Mouse (Mus musculus): ENCODE measurements around the gene Nrarp.

Gene Nrarp

GRCm38 (mm10) chr2:25224766-25225752, 44.5 kb downstream of the Nrarp start:
- in situ Hi-C loops (cut with MboI; ENCODE audit: unreplicated experiment in 2 of 2): loop anchor here (5.0 kb wide), 1 partner anchor 33 kb away; no protein-coding TSS in a partner anchor

GRCm38 (mm10) chr2:25225811-25226379, 45.3 kb downstream of the Nrarp start:
- in situ Hi-C loops (cut with MboI; ENCODE audit: unreplicated experiment in 2 of 2): loop anchor here (5.0 kb wide), 1 partner anchor 34 kb away; no protein-coding TSS in a partner anchor

GRCm38 (mm10) chr2:25226864-25227263, 46.3 kb downstream of the Nrarp start:
- in situ Hi-C loops (cut with MboI; ENCODE audit: unreplicated experiment in 2 of 2): loop anchor here (5.0 kb wide), 1 partner anchor 35 kb away; no protein-coding TSS in a partner anchor

DNA sequence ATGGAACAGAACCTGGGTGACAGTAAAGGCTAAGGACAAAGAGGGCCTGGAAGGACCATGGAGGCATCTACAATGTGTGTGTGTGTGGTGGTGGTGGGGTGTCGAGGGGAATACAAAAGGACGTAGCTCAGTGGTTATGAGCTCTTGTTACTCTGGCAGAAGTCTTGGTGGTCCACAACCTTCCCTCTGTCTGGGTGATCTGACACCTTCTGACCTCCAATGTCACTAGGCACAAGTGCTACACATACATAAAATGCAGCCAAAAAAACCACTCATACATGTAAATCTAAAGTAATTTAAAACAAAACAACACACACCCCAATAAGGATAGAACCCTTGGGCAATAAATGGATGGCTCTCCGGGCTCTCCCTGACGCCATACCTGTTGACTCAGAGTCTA, 46.8 kb downstream of the Nrarp start:
- in situ Hi-C loops (cut with MboI; ENCODE audit: unreplicated experiment in 2 of 2): loop anchor here (5.0 kb wide), 1 partner anchor 35 kb away; no protein-coding TSS in a partner anchor

DNA sequence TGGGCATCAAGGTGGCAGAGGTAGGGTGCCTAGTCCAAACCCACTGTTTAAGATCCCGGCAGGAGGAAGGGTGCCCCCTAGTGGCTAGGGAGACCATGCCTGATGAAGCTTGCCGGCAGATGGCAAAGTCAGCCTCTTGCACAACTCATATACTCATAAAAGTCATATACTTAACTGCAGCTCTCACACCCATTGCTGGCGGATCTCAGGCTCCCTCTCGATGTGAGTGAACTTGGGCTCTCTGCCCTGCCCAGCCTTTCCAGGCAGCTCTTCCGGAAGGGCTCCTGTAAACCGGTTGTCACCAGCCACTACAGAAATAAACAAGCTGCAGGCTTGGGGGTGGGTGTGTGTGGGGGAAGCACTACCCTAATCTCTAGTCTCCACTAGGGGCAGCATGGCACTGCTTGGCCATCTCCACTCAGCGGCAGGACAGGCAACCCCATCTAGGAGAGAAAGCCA, 47.9 kb downstream of the Nrarp start:
- in situ Hi-C loops (cut with MboI; ENCODE audit: unreplicated experiment in 2 of 2): loop anchor here (5.0 kb wide), 1 partner anchor 36 kb away; no protein-coding TSS in a partner anchor

DNA sequence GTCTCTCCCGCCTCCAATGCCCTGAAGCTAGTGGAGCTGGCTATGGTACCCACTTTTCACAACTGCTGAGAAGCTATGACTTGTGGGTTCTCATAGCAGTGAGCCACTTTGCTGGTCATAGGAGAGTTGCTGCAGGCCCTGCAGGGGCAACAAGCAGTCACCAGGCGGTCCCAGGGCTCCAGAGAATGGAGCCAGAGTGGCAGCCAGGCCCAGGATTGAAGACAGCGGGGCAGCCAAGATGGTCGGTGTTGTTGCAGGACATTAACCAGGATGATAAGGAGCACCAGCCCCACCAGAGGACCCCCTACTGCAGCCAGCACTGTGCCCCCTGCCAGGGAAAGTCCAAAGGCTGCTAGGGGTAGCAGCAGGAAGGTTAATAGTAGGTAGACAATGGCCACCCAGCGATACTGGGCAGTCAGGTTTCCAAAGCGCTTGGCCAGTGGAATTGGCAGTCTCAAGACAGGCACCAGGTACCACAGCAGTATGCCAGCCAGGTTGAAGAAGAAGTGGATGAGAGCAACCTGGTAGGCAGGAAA, 48.5 kb downstream of the Nrarp start:
- in situ Hi-C loops (cut with MboI; ENCODE audit: unreplicated experiment in 2 of 2): loop anchor here (5.0 kb wide), 1 partner anchor 37 kb away; no protein-coding TSS in a partner anchor

DNA sequence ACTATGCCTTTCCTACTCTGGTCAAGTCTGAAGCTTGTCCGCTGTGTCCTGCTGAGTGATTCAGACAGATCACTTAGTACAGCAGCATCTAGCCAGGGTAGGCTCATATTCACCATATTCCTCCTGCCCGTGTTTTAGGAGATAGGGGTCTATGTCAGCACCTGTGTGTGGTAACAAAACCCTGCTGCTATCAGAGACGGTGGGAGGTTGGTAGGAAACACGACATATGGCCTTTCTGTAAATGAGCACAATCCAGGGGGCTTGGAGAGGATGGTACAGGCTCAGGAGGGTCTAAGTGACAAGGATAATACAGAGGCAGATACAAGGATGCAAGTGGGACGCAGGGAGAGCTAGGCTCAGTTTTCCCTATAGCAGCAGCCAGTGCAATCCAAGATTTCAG, 49.0 kb downstream of the Nrarp start:
- in situ Hi-C loops (cut with MboI; ENCODE audit: unreplicated experiment in 2 of 2): loop anchor here (5.0 kb wide), 1 partner anchor 37 kb away; no protein-coding TSS in a partner anchor

- in situ Hi-C loops (cut with MboI; ENCODE audit: unreplicated experiment in 2 of 2): no loop called here
These were observed 50.0 kb downstream of the Nrarp start for GRCm38 (mm10) chr2:25230581-25230980.

- in situ Hi-C loops (cut with MboI; ENCODE audit: unreplicated experiment in 2 of 2): no loop called here
These were observed 50.5 kb downstream of the Nrarp start for GRCm38 (mm10) chr2:25231038-25231437.

Measured in v-Abl transformed pro-B cells (cell line).